Mouse (Mus musculus) testis, adult 2 months (tissue): ENCODE measurements around the gene Tusc2.

ENCODE experiments used
- CTCF ChIP-seq: fragments of 200-500 bp; IDR thresholded peaks from 2 replicates; pipeline ENCODE4 v1.5.1; 2012; ENCODE audit warnings: low read depth, mild to moderate bottlenecking, inconsistent platforms, low read length, moderate library complexity; ENCODE audit not compliant: control insufficient read depth, insufficient read depth, insufficient replicate concordance
- POLR2A ChIP-seq: fragments of 200-500 bp; IDR thresholded peaks from 2 replicates; pipeline ENCODE4 v1.6.1; 2012; ENCODE audit warnings: low read depth, mild to moderate bottlenecking, inconsistent platforms, low read length, moderate library complexity; ENCODE audit not compliant: control insufficient read depth

- TF ChIP-seq CTCF = no peak
- peak; percentile 35; the same call in 1 of the 2 replicates for TF ChIP-seq POLR2A
These were observed 13.6 kb upstream of the Tusc2 start for GRCm38 (mm10) chr9:107549297-107550074.
